Mouse (Mus musculus) urinary bladder, postnatal 10 days (tissue): ENCODE data around the gene Rorc.

Source experiments
- DNase-seq: peaks from one replicate; pipeline ENCODE4 v3.0.0; 2022; ENCODE audit warnings: low spot score

Gene Rorc

GRCm38 (mm10) chr3:94377028-94377923 is 4.7 kb downstream of the Rorc start:
- no peak for DNase-seq

- DNase-seq = no peak
Measured at GRCm38 (mm10) chr3:94379831-94380510, 7.4 kb downstream of the Rorc start.

- no peak for DNase-seq
Measured at GRCm38 (mm10) chr3:94382308-94382707, 9.7 kb downstream of the Rorc start.

- DNase-seq = no peak
Measured at GRCm38 (mm10) chr3:94383476-94383875, 10.9 kb downstream of the Rorc start.

- DNase-seq = no peak
Measured at GRCm38 (mm10) chr3:94386671-94387070, 14.1 kb downstream of the Rorc start.

- no peak for DNase-seq
Measured at GRCm38 (mm10) chr3:94387391-94387790, 14.8 kb downstream of the Rorc start.

GRCm38 (mm10) chr3:94388047-94388446 is 15.5 kb downstream of the Rorc start:
- no peak for DNase-seq

- no peak for DNase-seq
Measured at GRCm38 (mm10) chr3:94389420-94389819, 16.8 kb downstream of the Rorc start.

GRCm38 (mm10) chr3:94391001-94391400 is 18.4 kb downstream of the Rorc start:
- DNase-seq = no peak

GRCm38 (mm10) chr3:94392128-94392527 is 19.5 kb downstream of the Rorc start:
- DNase-seq = no peak

- no peak for DNase-seq
Measured at GRCm38 (mm10) chr3:94393049-94393448, 20.5 kb downstream of the Rorc start.

- DNase-seq = no peak
Measured at GRCm38 (mm10) chr3:94396336-94396735, 23.7 kb downstream of the Rorc start.

- DNase-seq = no peak
Measured at GRCm38 (mm10) chr3:94396851-94397250, 24.3 kb downstream of the Rorc start.

- DNase-seq = no peak
Measured at GRCm38 (mm10) chr3:94398217-94398616, 25.6 kb downstream of the Rorc start, which contains the start of gene Lingo4. Gene Lingo4 (plus strand): TSS chr3:94398517.

GRCm38 (mm10) chr3:94398943-94399481 is 26.4 kb downstream of the Rorc start:
- DNase-seq = no peak

GRCm38 (mm10) chr3:94399663-94400310 is 27.2 kb downstream of the Rorc start:
- DNase-seq = no peak

GRCm38 (mm10) chr3:94402451-94402850 is 29.9 kb downstream of the Rorc start:
- no peak for DNase-seq

- no peak for DNase-seq
Measured at GRCm38 (mm10) chr3:94404366-94405054, 31.9 kb downstream of the Rorc start.

GRCm38 (mm10) chr3:94405561-94405960 is 33.0 kb downstream of the Rorc start:
- no peak for DNase-seq

GRCm38 (mm10) chr3:94412530-94412929 is 39.9 kb downstream of the Rorc start:
- no peak for DNase-seq

- DNase-seq = peak; percentile 76
Measured at GRCm38 (mm10) chr3:94413031-94413679, 40.6 kb downstream of the Rorc start, which contains the start of gene Tdrkh. Gene Tdrkh (plus strand): TSS chr3:94413273.
